Mouse (Mus musculus) embryonic facial prominence, embryonic 15.5 days (tissue): ENCODE measurements around the gene Ing4. TPM values are rescaled to one million over a fixed set of nuclear protein-coding genes. Genes with fewer than 3 reads are reported as not detected.

Experiments
- ATAC-seq: fragments of 200-750 bp; cut with Nextera tagmentation; 2 replicates; pipeline ENCODE4 v1.8.0; 2017; ENCODE audit warnings: low read depth, moderate TSS enrichment; ENCODE audit not compliant: insufficient number of reproducible peaks, low FRiP score, low TSS enrichment
- H3K27ac ChIP-seq: fragments of 300-500 bp; sonication (generic); replicated peaks from 2 replicates; pipeline ENCODE4 v1.5.1; 2015; ENCODE audit warnings: mild to moderate bottlenecking, inconsistent platforms
- H3K27me3 ChIP-seq: fragments of 300-500 bp; sonication (generic); 2 replicates; pipeline ENCODE4 v1.6.1; 2015; ENCODE audit warnings: inconsistent platforms
- H3K36me3 ChIP-seq: fragments of 300-500 bp; sonication (generic); 2 replicates; pipeline ENCODE4 v1.6.1; 2015; ENCODE audit warnings: mild to moderate bottlenecking, inconsistent platforms
- H3K4me1 ChIP-seq: fragments of 300-500 bp; sonication (generic); 2 replicates; pipeline ENCODE4 v1.6.1; 2015; ENCODE audit warnings: inconsistent platforms
- H3K4me2 ChIP-seq: fragments of 300-500 bp; sonication (generic); replicated peaks from 2 replicates; pipeline ENCODE4 v1.6.1; 2015; ENCODE audit warnings: mild to moderate bottlenecking, inconsistent platforms
- H3K4me3 ChIP-seq: fragments of 300-500 bp; sonication (generic); replicated peaks from 2 replicates; pipeline ENCODE4 v1.5.1; 2015; ENCODE audit warnings: mild to moderate bottlenecking, inconsistent platforms
- H3K9ac ChIP-seq: fragments of 300-500 bp; sonication (generic); 2 replicates; pipeline ENCODE4 v1.6.1; 2015; ENCODE audit warnings: inconsistent platforms
- H3K9me3 ChIP-seq: fragments of 300-500 bp; sonication (generic); replicated peaks from 2 replicates; pipeline ENCODE4 v1.6.1; 2016; ENCODE audit warnings: inconsistent platforms
- WGBS: fragments of 180-500 bp; shearing (Covaris S2); methylation state at CpG from one replicate; pipeline ENCODE4 v1.1.7; 2015; 5-methylcytosine and 5-hydroxymethylcytosine counted together
- microRNA-seq: library from miRNA; unstranded; fragments of <30 nt; microRNA quantifications from one replicate; pipeline ENCODE4, GENCODE M21; 2016; ENCODE audit warnings: borderline number of aligned reads
- polyA plus RNA-seq: library from polyadenylated mRNA; unstranded; fragments of >200 nt; fragmentation: Nextera tagmentation; extraction: Ambion mirVana; gene quantifications from 2 replicates; pipeline ENCODE4 v1.2.1, GENCODE M21; 2015

Gene Ing4
- polyA plus RNA-seq, 1 experiment from 2014 or later = 154 TPM

DNA sequence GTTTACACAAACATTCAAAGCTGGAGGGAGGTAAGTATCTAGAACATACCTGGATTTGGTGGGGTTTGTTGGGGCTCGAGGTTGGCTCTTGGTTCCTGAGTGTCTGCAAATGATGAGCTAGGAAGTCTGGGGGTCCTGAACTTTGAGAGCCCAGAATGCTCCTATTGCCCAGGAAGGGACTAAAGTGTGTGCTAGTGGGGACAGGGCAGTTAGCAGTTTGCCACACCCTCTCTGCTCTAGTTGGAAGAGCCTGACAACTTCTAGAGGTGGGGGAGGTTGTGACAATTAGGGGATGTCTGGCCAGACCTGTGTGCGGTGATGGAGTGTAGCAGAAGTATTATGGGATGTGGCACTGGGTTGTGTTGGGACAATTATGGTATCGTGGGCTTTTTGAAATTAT, 55.3 kb downstream of the Ing4 start:
- H3K27me3 ChIP-seq = no peaks in the 10 kb centered on the region
- H3K27ac ChIP-seq = peak overlapping the region; percentile 96
- 0 out of 2 replicates have a peak, but pooled peaks cover 6% of the 10 kb centered on the region for H3K36me3 ChIP-seq
- H3K4me1 ChIP-seq = peaks cover 40% of the 10 kb centered on the region
- no peaks in the 10 kb centered on the region for H3K9me3 ChIP-seq
- ATAC-seq = no peak
- WGBS = 54% methylated on average over 3 of the region's 3 CpGs
- H3K9ac ChIP-seq = no peak overlapping the region
- H3K4me3 ChIP-seq = no peak overlapping the region
- H3K4me2 ChIP-seq = no peak overlapping the region

DNA sequence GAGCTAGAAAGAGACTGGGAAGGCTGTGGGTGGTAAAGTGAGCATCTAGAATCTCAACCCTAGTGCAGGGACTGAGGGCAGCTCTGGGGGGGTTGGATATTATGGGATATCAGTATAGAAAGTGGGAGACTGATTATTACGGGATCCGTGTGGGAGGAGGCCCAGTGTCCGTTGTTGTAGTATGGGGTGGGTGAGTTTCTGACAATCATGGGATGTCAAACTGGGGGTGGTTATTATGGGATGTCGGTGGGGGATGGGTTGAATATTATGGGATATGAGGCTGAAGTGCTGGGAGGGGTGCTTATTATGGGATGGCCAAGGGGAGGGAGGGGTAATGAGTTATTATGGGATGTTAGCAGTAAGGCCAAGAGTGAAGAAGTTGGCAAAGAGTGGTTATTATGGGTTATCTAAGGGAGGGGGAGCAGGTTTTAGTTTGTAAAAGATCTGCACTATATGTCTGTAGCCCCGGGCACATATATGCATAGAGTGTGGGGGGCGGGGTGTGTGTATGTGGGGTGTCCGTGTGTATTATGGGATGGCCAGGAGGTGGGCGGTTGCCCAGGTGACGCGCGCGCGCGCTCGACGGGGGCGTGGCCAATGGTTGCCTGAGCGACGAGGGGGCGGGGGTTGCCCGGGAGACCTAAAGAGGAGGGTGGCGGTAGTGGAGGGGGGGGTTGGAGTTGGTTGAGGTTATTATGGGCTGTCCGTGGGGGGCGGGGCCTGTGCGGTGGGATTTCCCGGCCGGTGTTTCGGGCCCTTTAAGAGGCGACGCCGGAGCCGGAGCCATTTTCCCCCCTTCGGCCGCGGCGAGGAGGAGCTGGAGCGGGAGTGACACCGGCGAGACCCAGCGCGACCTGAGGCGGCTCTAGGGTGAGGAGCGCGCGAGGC, 56.1 kb downstream of the Ing4 start, which contains the start of gene Chd4:
Gene Chd4, plus strand, starts transcription at position 591 of the 888 bp plus-strand sequence.
- H3K4me2 ChIP-seq = peak within 1 kb of the TSS; percentile 64
- H3K27ac ChIP-seq = peak within 1 kb of the TSS; percentile 96
- H3K36me3 ChIP-seq = peaks cover 14% of the 10 kb centered on the region
- peak; percentile 80 for ATAC-seq
- peak within 1 kb of the TSS; percentile 82 for H3K9ac ChIP-seq
- peaks cover 40% of the 10 kb centered on the region for H3K4me1 ChIP-seq
- peak within 1 kb of the TSS; percentile 86 for H3K4me3 ChIP-seq
- H3K9me3 ChIP-seq = no peaks in the 10 kb centered on the region
- WGBS = 2% methylated on average over 43 of the region's 45 CpGs
- no peaks in the 10 kb centered on the region for H3K27me3 ChIP-seq

DNA sequence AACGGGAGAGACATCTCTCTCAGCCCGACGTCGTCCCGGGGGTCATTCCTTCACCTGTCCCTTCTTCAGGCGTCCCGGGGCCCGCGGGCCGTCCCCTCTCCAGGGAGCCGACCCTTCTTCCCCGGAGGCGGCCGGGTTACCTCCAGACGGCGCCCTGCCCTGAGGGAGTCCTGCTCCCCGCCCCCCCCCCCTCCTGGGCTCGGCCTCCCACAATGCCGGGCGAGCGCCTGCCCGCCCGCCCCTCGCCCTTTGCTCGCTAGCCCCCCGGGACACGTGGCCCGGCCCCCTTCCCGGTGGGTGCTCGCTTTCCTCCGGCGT, 56.7 kb downstream of the Ing4 start:
- H3K4me1 ChIP-seq = peaks cover 38% of the 10 kb centered on the region
- H3K27ac ChIP-seq = peak overlapping the region; percentile 96
- peak overlapping the region; percentile 86 for H3K4me3 ChIP-seq
- H3K9me3 ChIP-seq = no peaks in the 10 kb centered on the region
- H3K9ac ChIP-seq = peak overlapping the region; percentile 82
- peaks cover 20% of the 10 kb centered on the region for H3K36me3 ChIP-seq
- peak overlapping the region; percentile 64 for H3K4me2 ChIP-seq
- peak; percentile 3; the same call in 1 of the 2 replicates for ATAC-seq
- no peaks in the 10 kb centered on the region for H3K27me3 ChIP-seq
- WGBS = under 1% methylated on average over 22 of the region's 32 CpGs

DNA sequence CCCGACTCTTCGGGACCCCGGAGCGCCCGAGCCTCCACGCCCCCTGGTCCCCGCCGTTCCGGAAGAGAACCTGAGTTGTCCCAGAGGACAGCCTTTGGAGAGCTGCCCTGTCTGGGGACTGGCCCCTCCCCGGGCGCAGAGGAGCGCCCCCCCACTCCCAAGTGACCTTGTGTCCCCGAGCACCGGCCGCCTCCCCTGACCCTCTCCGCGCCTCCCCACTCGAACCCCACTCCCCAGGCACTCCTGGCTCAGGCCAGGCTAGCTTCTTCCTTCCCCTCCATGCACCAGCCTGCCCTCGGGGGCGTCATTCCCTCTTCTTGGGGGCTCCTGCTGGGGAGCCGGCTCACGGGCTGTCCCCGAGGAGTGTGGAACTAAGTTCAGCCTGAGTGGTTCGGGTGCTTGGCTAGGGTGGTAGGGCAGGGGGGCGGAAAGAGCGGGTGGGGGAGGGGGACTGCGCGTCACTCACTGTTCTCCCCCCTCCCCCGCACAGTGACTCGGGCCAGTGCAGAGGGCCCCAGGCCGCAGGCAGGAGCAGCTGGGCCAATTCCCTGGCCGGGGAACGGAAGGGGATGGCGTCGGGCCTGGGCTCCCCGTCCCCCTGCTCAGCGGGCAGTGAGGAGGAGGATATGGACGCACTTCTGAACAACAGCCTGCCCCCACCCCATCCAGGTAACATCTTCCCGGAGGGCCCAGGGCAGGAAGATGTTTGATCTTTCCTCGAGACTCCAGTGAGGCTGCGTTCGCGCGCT, 57.2 kb downstream of the Ing4 start:
- Histone ChIP-seq H3K4me1 (peaks cover 38% of the 10 kb centered on the region), H3K9me3 (no peaks in the 10 kb centered on the region), H3K36me3 (peaks cover 25% of the 10 kb centered on the region), H3K27me3 (no peaks in the 10 kb centered on the region), H3K9ac (peak overlapping the region; percentile 82), H3K4me2 (peak overlapping the region; percentile 64), H3K4me3 (peak overlapping the region; percentile 86), H3K27ac (peak overlapping the region; percentile 96)
- WGBS = under 1% methylated on average over 41 of the region's 44 CpGs
- peak; percentile 36 for ATAC-seq

DNA sequence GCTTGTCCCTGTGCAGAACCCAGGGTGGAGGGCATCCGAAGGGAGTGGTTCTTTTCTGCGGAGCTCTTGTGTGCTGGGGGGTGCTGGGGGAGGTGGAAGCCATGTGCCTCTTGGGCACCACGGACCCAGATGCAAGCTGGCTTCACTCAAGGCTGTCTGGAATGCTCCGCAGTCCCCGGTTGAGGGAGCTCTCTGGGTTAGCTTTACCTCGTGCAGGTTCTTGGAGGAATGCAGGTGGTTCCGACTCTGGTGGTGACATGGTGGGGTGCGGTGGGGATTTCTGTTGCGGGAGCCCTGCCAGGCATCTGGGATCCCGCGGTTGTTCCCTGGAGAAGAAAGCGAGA, 57.8 kb downstream of the Ing4 start:
- peak overlapping the region; percentile 64 for H3K4me2 ChIP-seq
- H3K9me3 ChIP-seq = no peaks in the 10 kb centered on the region
- no peaks in the 10 kb centered on the region for H3K27me3 ChIP-seq
- H3K4me3 ChIP-seq = peak overlapping the region; percentile 86
- peak overlapping the region; percentile 82 for H3K9ac ChIP-seq
- ATAC-seq = no peak
- under 1% methylated on average over 12 of the region's 12 CpGs for WGBS
- peaks cover 30% of the 10 kb centered on the region for H3K36me3 ChIP-seq
- H3K4me1 ChIP-seq = peaks cover 38% of the 10 kb centered on the region
- H3K27ac ChIP-seq = peak overlapping the region; percentile 96

DNA sequence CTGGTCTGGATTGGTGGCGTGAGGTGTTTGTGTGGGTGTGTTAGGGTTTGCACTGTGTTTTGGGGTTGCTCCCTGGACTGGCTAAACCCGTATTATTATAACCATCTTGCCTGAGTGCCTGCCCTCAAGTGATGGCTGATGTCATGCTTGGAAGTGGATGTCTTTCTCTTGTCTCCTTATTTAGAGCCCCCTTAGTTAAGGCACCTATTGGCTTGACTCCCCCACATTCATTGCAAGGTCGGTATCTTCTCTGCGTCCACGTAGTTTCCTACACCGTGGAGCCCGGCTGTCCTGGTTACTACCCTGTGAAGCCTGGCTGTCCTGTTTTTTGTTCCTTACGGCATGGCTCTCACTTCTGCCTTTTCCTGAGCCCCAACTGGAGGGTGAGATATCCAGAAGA, 58.4 kb downstream of the Ing4 start:
- peaks cover 37% of the 10 kb centered on the region for H3K36me3 ChIP-seq
- peak overlapping the region; percentile 86 for H3K4me3 ChIP-seq
- WGBS = 52% methylated on average over 8 of the region's 8 CpGs
- H3K4me2 ChIP-seq = peak overlapping the region; percentile 64
- no peaks in the 10 kb centered on the region for H3K9me3 ChIP-seq
- H3K27me3 ChIP-seq = no peaks in the 10 kb centered on the region
- H3K4me1 ChIP-seq = peaks cover 38% of the 10 kb centered on the region
- peak overlapping the region; percentile 96; the same call in 1 of the 2 replicates for H3K27ac ChIP-seq
- H3K9ac ChIP-seq = peak overlapping the region; percentile 82
- ATAC-seq = no peak

DNA sequence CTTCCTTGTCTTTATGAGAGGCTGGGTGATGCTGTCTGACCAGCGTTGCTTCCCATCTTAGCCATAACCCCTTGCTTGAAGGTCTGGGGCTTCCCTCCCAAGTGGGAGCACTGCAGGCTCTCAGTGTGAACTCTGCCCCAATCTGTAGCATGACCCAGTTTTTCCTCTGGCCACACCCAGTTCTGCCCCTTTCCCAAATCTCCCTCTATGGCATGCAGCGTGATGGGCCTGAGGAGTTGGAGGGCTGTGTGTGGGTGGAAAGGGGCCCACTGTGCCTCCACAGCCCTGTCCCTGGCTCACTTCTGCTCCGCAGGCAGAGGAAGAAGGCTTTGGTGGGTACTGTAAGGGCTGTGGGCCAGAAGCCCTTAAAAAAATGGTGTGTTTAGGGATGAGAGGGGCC, 59.0 kb downstream of the Ing4 start:
- Histone ChIP-seq H3K9me3 (no peaks in the 10 kb centered on the region), H3K9ac (peak overlapping the region; percentile 82; the same call in 1 of the 2 replicates), H3K4me1 (peaks cover 38% of the 10 kb centered on the region), H3K36me3 (peaks cover 40% of the 10 kb centered on the region), H3K4me3 (peak overlapping the region; percentile 86), H3K27ac (peak overlapping the region; percentile 65; the same call in 1 of the 2 replicates), H3K27me3 (no peaks in the 10 kb centered on the region), H3K4me2 (peak overlapping the region; percentile 64)
- ATAC-seq = no peak
- WGBS = 37% methylated on average over 3 of the region's 3 CpGs

Small RNAs within 50 kb of the gene (microRNA-seq; reads per million reads assigned to microRNA genes)
- not detected for gene Mir7045

Other genes starting within 250 kb of the Ing4 start
- gene Spsb2, start 231.1 kb upstream of the Ing4 start, polyA plus RNA-seq = 16.4 and 17.5 TPM in 2 replicates
- 779 and 809 TPM in 2 replicates for gene Tpi1, start 225.5 kb upstream of the Ing4 start, polyA plus RNA-seq
- gene Usp5, start 210.3 kb upstream of the Ing4 start, polyA plus RNA-seq = 140 and 141 TPM in 2 replicates
- gene Cdca3, start 210.2 kb upstream of the Ing4 start, polyA plus RNA-seq = 128 and 138 TPM in 2 replicates
- gene Gnb3, start 199.5 kb upstream of the Ing4 start, polyA plus RNA-seq = 2.0 and 2.1 TPM in 2 replicates
- 55.9 and 57.6 TPM in 2 replicates for gene P3h3, start 182.0 kb upstream of the Ing4 start, polyA plus RNA-seq
- 2.6 and 3.4 TPM in 2 replicates for gene Gpr162, start 175.8 kb upstream of the Ing4 start, polyA plus RNA-seq
- 0.36 and 0.60 TPM in 2 replicates for gene Cd4, start 151.5 kb upstream of the Ing4 start, polyA plus RNA-seq
- 2.8 and 4.0 TPM in 2 replicates for gene Lag3, start 128.1 kb upstream of the Ing4 start, polyA plus RNA-seq
- gene Ptms, start 119.7 kb upstream of the Ing4 start, polyA plus RNA-seq = 355 and 368 TPM in 2 replicates
- gene Mlf2, start 108.4 kb upstream of the Ing4 start, polyA plus RNA-seq = 373 and 388 TPM in 2 replicates
- gene Cops7a, start 74.2 kb upstream of the Ing4 start, polyA plus RNA-seq = 144 and 150 TPM in 2 replicates
- 11.3 and 13.7 TPM in 2 replicates for gene Pianp, start 43.1 kb upstream of the Ing4 start, polyA plus RNA-seq
- gene Zfp384, start 30.6 kb upstream of the Ing4 start, polyA plus RNA-seq = 18.2 and 19.2 TPM in 2 replicates
- gene Acrbp, start 9.9 kb downstream of the Ing4 start, polyA plus RNA-seq = 12.5 and 18.4 TPM in 2 replicates
- gene Lpar5, start 28.2 kb downstream of the Ing4 start, polyA plus RNA-seq = 3.6 and 5.4 TPM in 2 replicates
- 70.8 and 77.0 TPM in 2 replicates for gene Chd4, start 56.2 kb downstream of the Ing4 start, polyA plus RNA-seq
- gene Nop2, start 92.1 kb downstream of the Ing4 start, polyA plus RNA-seq = 57.5 and 58.3 TPM in 2 replicates
- gene Iffo1, start 105.5 kb downstream of the Ing4 start, polyA plus RNA-seq = 30.3 and 37.6 TPM in 2 replicates
- 1,507 and 1,606 TPM in 2 replicates for gene Gapdh, start 126.7 kb downstream of the Ing4 start, polyA plus RNA-seq
- 97.2 and 98.7 TPM in 2 replicates for gene Ncapd2, start 151.9 kb downstream of the Ing4 start, polyA plus RNA-seq
- gene Mrpl51, start 152.0 kb downstream of the Ing4 start, polyA plus RNA-seq = 198 and 212 TPM in 2 replicates
- 5.2 and 5.8 TPM in 2 replicates for gene Vamp1, start 175.8 kb downstream of the Ing4 start, polyA plus RNA-seq
- 4.8 and 5.2 TPM in 2 replicates for gene Tapbpl, start 192.1 kb downstream of the Ing4 start, polyA plus RNA-seq
- 2.8 and 3.3 TPM in 2 replicates for gene Cd27, start 197.2 kb downstream of the Ing4 start, polyA plus RNA-seq
- 0.24 TPM in 1 of 2 replicates, not detected in the other for gene Tuba3a, start 246.3 kb downstream of the Ing4 start, polyA plus RNA-seq